Mouse (Mus musculus) layer of hippocampus, postnatal 36 days (tissue): ENCODE measurements around the gene Tmem251. TPM values are rescaled to one million over a fixed set of nuclear protein-coding genes. Genes with fewer than 3 reads are reported as not detected.

Experiments
- DNase-seq, 2 experiments: peaks; one replicate each; pipeline ENCODE4 v3.0.0; 2022
- total RNA-seq, 2 experiments: library from RNA; stranded (reverse); gene quantifications; 2 replicates each; pipeline ENCODE4 v1.2.3; 2021

Gene Tmem251
- total RNA-seq, result 1 to 10 TPM; 5.0 to 6.0 TPM

DNA sequence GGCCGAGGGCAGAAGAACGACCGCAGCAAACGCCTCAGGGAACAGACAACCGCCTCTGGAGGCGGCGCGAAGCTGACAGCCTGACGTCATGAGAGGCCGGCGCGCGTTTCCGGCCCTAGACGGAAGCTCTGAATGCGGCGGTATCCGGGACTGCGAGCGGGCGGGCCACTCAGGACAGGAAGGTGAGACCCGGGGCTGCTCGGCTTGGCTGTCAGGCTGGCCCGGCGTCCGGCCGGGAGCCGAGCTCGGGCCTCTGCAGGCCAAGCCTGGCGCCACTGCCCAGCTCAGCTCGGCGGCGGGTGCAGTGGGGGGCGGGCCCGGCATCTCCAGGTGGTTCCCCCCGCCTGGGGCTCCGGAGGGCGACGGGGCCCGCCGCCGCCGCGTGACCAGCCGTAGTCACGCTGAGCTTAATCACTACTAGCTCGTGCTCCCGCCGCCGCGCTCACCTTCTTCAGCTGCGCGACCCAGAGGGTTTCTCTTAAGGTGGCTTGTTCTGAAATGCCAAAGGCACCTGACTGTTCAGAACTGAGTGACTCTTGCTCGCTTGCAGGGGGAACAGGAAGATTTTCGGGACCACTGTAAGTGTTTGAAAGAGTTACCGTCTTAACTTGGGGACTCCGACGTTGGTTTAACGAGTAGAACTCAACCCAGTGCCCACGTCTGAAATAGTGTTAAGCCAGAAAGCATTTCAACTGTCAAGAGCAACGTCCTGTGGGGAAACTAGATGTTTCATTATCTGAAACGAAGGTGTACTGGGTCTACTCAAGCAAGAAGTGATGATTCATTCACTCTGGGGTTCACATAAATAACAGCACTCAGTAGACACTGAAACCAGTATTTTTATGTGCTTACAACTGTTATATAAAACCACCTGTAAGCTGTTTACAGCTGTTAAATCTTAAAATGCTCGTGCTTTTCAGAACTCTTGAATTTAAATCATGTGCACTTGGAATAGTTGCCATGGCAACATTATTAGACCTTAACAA lies at the start of gene Tmem251, which contains the start of gene Moap1:
TSS of gene Tmem251 (plus strand) at position 174 of the 986 bp plus-strand sequence.
TSS of gene Moap1 (minus strand) at position 73 of the 986 bp plus-strand sequence.
- peak; percentile 89 for DNase-seq

DNA sequence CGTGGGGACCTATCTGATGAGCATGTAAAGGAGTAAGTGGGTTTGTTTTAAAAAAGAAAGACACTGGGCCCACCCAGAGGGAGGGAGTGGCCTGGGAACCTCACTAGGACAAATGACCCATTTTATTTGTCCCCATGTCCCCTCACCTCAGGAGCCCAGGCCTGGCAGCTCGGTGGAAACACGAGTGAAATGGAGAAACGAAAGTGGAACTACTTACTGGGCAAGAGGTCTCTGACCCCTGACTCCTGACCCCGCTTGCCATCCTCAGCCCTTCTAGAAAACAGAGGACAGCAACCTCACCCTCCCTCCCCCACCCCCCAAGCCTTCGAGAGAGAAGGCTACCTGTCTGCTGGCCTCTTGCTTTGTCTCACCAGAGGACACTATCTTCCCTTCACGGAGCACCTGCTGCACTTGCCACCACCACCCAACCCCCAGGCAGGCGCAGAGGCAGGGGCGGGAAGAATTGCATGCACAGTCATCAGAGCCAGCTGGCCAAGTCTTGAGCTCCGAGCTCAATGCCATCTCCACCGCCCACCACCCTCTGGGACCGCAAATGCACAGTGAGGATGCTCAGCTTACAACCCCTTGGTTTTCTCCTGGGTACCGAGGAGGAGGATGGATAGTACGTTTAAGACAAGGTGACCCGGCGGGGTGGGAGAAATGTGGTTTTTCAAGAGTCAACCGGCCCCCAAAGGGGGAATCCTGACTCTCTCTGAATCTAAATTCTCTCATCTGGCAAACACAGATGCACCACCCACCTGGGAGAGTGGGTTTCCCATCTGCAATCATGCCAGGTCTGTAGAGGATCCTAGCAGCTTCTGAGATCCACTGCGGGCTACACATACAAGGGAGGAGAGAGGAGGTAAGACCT lies 48.0 kb upstream of the Tmem251 start:
- peak; percentile 80 to 82 for DNase-seq

DNA sequence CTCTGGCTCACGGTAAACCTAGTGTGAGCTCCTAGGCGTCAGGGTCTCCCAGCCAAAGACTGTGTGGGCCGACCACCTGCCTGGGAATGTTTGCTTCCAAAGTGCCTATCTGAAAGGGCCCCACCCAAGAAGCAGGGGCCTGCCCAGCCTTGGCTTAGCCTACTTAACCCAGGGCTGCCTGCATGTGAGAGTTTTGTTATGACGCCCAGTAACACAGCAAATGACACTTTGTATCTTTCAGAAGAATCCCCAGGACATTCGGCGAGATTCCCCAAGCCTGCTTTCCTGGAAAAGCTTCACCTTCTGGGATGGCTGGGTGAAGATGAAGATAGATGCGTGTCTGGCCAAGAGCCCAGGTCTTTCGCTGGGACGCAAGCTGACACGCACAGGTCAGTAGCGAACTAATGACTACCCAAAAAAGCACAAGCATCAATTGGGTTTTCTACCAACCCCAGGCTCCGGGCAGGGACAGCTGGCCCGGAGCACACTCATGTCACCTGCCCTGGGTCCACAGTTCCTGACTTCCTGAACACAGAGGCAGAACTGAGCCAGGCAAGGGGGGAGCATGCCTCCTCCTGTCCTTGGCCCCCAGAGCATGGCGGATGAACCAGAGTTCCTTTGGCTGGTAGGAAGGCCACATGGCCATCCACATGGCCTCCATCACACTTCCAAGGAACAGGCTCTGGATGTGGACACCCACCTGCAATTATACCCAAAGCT lies 46.8 kb upstream of the Tmem251 start:
- no peak for DNase-seq

DNA sequence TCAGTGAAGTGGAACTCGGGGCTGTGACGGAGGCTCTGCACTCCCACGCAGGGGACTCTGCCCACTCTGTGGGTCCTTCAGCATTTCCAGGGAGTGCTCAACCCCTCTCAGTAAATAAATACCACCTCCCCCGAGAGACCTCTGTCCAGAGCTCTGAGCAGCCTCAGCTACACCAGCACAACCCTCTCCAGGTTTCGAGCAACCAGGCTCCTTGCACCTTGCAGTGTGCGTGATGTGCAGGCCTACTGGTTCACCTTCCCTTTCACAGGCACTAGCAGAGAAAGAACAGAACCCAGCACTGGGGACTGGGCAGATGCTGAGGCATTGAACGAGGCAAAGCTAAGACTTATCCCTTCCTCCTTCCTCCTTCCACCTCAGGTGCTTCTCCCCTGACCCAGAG lies 46.2 kb upstream of the Tmem251 start:
- no peak for DNase-seq

DNA sequence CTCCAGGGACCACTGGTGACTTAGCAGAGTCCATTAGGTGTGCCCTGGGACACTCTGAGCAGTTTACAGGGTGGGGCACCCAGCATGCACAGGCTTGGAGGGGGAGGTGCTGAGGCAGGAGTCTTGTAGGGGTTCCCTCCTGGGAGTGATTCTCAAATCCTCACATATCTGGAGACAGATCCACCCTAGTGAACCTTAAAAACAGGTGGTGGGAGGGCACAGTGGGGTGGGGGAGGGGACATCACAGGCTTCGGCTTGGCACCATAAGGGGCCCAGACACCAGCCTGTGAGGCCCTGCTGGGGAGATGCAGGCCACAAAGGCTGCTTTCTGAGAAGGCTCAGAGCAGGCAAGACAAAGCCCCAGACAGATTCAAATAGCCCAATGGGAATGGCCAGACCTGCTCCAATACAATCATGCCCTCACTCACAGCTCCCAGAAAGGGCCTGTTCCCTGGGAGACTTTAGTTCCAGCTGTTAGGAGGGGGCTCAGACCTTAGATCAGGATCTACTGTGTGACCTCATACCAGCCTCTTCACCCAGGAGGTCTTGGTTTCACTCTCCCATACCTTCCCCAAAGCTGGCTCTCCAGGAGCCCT lies 45.4 kb upstream of the Tmem251 start:
- DNase-seq, result no peak

DNA sequence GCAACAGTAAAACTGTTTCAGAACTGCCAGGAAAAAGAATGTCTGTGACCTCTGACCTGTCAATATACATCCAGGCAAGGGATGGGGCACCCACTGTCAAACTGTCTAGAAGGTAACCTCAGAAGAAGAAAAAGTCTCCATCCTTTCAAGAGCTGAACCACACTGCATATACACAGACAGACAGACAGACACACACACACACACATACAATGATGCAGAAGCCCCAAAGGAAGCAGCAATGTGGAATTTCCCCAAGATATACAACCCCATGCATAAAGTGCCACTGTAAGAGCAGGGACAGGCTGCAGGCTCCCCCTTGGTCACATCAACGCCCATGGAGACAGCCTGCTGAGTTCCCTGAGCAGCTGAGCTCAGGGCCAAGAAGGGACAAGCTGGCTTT lies 44.4 kb upstream of the Tmem251 start:
- no peak for DNase-seq

DNA sequence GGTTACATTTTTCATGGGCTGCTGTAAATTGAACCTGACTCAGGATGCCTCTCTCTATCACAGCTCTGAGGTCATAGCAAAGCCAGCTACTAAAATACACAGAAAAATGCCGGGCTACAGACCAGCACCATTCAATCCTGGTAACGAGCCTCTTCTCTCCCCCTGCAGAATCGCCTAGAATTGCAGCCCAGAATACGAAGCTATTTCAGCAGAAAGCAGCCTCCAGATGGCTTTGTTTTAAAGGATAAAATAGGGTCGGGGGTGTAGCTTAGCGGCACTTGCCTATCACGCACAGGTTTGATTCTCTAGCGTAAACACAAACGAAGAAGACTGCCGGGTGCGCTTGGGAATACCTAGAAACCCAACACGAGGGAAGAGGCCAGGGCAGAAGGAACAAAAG lies 43.1 kb upstream of the Tmem251 start:
- DNase-seq, result no peak

DNA sequence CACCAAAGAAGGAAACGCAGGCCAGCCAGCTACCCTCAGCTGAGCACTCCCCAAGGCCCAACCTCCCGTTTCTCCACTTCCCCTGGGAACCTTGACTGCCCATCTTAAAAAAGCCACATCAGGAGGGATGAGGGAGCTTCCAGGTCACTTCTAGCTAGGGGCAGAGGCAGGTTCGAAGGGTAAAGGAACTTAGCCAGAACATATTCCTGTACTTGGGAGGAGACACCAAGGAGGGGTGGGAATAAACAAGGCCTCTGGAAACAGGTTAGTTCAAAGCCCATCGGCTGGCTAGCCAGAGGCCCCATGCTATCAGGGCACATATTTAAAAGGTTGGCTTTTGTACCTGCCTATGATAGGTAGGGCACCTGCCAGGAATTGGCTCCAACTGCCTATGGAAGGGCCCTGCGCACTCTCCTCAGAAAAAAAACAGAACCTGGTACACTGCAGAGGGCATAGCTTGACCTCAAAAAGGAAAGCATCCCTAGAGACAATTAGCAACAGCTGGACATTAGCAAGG lies 41.8 kb upstream of the Tmem251 start:
- DNase-seq, result no peak

DNA sequence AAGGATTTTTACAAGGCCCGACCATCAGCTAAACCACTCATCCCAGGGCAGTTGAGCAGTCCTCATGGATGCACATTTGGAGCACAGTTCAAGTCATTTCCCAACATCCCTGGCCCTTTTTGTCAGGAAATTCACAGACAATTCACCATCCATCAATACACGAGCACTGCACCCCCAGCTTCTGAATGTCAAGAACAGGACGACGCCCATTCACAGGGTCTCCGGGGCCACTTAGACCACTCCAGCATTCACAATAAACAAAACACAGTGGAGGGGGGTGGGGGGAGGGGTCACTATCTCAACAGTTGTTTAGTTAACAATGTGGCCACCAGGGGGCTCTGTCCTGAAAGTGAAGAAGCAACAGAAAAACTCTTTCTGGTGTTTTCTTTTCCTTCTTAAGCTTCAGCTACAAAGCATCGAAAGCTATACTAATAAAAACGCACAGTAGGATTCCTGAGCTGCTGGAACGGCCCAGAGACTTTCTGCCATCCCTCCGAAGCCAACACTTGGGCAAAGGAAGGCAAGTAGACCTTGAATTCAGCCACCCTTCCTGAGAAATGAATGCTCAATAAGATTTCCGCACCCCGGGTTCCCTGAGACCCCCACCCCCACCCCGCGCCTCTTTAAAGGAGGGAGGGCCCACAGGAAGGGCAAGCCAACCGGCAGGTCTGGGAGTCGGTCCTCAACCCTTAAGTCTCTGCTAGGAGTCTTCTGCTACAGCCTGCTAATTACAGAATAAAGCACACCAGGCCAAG lies 41.0 kb upstream of the Tmem251 start:
- peak in 1 of 2 experiments; percentile 57 for DNase-seq

DNA sequence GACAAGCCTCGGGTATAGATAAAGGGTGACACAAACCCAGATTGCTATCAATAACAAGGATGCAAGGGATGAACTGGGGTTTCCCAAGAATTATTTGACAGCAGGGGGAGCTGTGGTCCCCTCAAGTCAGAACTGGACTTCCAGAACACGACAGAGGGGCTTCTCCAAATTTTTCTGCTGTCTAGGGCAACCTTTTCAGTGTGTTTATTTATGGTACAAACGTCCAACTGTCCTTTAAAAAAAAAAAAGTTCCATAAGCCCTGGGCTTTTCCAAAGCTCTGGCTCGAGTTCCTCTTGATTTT lies 40.5 kb upstream of the Tmem251 start:
- no peak for DNase-seq

DNA sequence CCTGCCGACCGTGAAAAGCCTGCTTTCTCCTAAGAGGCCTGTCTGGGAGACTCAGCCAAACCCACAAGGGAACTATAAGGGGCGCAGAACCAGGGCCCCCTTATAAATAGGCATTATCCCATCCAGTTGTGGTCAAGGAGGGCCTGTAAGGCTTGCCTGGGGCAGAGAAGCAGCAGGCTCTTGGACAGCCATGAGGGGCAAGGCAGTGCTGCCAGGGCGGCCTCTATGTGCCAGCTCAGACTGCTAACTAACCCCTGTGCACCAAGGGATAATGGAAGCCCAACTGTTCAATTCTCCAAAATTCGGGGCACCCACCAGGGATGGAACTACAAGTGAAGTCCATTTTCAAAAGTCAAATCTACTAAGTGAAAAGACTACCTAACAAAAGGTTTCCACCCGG lies 40.1 kb upstream of the Tmem251 start:
- DNase-seq, result peak in 1 of 2 experiments; percentile 47

DNA sequence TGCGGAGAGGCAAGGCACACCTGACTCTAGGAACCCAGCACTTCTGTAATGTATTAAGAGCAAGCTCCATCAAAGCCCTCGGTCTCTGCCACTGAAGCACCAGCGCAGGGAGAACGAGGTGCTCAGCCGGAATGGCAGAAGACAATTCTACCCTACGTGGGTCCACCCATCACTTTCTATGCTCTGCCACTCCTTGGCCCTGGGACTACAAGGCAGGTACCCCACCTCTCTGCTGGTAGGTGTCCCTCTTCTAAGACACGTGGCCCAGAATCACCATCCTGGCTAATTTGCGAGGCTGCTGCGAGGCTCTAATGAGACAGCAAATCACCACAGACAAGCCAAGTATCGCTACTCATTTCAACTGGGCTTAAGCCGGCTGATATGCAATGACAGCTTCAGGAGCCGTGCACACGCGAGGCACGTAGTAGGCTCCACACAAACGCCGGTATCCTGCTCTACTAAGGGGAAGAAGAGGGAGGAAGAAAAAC lies 39.6 kb upstream of the Tmem251 start:
- no peak for DNase-seq

DNA sequence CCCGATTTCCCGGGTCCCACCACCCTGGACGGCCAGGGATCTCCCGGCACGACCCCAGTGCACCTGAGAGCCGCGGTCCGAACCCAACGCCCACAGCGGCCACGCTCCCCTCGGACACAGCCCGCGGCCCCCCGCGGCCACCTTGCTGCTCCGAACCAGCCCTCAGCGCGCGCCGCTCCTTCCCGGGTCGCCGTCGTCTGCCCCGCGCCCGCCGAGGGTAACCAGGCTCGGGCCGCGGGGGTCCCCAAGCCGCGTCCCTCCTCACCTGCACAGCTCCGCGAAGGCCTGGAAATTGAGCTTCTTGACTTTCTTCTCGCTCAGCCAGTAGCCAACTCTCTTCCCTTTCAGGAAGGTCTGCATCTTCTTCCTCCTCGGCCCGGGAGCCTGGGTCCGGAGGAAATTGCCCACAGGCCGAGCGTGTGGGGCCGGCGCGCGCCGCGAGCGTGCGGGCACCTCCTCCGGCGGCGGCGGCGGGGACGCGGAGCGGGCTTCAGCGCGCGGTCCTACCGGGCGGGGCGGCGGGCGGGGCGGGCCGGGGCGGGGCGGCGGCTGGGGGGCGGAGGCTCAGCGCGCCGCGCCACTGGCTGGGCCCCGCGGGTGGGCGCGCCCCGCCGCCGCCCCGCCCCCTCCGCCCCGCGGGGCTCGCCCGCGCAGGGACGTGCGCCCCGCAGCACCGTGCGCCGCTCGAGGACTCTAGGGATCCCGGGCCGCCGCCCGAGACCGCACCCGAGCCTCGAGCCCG lies 38.9 kb upstream of the Tmem251 start, which contains the start of gene Itpk1:
TSS of gene Itpk1 (minus strand) at position 474 of the 742 bp plus-strand sequence.
- peak; percentile 53 for DNase-seq

DNA sequence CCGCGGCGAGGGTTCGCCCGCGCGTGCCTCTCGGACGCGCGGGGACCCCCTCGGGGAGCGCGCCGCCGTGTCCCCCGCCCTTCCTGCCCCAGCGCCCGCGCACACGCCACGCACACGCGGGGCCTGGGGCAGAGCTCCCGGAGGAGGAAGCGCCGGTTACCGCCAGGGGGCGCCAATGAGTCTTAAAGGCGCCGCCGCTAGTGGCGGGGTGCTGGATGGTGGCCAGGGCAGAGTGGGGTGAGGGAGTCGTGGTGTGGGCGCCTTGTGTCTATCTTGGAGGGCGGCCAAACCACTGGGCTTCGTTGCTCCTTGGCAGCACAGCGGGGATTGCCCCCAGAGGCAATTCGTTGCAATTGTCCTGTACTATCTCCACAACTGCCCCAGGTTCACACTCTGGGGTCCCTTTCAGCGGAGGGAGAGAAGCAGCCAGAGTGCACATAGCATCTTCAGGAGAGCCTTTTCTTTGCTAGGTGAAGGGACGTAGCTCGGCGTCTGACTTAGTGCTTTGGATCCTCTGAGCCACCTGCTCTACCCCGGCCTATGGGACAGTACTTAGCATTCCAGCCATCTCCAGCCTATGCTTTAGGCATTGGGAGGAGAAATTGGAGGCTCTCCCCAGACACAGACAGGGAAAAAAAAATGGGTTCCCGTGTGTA lies 38.2 kb upstream of the Tmem251 start:
- DNase-seq, result peak; percentile 87 to 91

DNA sequence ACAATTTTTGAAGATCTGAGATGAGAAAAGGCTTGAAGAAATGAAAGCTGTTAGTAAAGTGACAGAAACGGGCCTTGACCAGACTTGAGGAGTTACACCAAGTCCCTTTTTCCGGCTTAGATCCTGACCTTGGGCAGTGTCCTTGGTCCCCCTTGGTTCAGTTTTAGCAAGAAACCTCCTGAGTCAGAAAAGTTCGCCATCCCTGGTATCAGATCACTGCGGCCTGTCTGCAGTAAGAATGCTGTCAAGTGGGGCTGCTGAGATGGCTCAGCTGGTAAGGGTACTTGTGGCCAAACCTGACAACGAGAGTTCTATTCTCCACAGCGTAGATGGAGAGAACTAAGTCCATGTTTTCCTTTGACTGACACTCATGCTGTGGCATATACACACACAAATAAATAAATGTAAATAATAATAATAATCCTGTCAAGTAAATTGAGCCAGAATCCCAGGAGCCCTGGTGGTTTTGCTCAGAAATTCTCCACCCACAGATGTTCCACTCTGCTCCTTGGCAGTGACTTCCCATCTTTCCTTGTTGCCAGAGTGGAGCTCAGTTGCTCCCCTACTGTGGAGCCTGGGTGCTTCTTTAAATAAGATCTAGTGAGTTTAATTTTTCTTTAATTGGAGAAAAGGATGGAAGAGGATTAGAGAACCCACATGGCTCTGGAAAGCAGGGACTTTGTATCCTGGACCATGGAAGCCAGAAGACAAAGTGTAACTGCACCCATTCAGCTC lies 37.5 kb upstream of the Tmem251 start:
- DNase-seq, result no peak

DNA sequence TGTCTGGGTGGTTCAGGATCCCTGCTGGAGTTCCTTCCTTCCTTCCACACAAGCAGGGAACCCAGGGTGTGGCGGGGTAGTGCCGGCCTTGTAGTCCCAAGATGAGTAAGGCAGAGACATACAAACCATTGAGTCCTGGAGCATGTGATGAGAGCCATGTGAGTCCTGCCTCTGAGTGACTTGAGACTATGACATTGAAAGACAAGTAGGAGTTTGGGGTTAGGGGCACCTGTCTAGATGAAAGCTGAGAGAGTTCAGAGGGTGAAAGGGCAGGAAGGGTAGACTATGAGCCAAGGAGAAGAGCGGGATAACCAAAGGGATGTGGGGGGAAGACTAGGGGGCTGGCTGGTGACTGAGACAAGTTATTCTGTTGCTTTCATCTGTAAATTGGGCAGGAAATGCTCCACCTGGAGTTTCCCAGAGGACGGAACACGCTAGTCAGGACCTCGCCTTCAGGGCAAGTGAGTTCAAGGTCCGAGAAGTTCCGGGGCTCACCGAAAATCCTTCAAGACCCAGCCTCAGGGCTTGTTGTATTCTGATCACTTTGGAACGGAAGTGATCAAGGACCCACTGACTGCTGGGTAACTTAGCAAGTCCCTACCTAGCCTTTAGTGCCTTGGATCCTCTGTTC lies 36.6 kb upstream of the Tmem251 start:
- DNase-seq, result no peak

DNA sequence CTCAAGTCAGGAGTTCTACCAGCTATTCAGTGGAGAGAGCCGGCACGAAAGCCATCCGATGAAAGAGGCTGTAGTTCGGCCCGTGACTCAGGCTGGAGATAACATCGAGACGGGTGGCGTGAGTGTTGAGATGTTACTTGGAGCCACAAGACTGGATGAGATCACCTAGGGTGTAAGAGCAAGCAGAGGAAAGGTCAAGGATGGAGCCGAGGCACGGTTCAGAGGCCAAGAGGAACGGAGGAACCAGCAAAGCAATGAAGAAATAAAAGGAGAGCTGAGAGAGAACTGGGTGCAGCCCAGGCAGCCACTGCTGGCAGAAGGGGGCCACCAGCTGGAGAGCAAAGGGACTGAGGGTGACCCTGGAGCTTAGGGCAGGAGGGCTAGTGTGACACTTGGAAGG lies 35.3 kb upstream of the Tmem251 start:
- no peak for DNase-seq

DNA sequence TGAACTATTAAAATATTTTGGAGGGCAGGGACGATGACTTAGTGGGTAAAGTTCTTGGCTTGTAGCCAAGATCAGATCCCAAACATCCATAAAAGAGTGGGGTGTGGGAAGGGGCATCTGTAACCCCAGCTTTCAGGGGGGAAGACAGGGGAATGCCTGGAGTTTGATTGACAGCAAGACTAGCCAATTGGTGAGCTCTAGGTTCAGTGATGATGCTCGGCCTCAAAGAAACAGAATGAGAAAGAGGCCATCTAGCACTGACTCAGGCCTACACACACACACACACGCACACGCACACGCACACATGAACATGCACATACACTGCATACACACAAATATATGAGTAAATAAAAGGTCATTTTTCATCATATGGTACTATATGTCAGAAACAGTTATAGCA lies 33.7 kb upstream of the Tmem251 start:
- DNase-seq, result no peak
